Mouse (Mus musculus) erythroblast, adult 5-6 weeks (primary cell): ENCODE measurements around the gene Apip. TPM values are rescaled to one million over a fixed set of nuclear protein-coding genes. Genes with fewer than 3 reads are reported as not detected.

ENCODE experiments used
- ATAC-seq: replicated peaks from 2 replicates; pipeline ENCODE4 v1.8.0; 2016; ENCODE audit warnings: moderate number of reproducible peaks, mild to moderate bottlenecking, moderate TSS enrichment, inconsistent platforms; ENCODE audit not compliant: poor library complexity, low FRiP score, severe bottlenecking
- total RNA-seq, 2 experiments: library from RNA; stranded (forward) in 1 of 2; stranded (reverse) in 1 of 2; fragments of 150-400 nt in 1 of 2; fragments of 200-764, 138-1000 nt in 1 of 2; gene quantifications; 2 replicates each; pipeline versions ENCODE4 v1.2.3 to v1.2.4; 2015 to 2017; ENCODE audit warnings: low replicate concordance in 2 of 2

The Apip gene
- total RNA-seq, 2 experiments from 2014 or later: 21.2 to 38.2 TPM

GRCm38 (mm10) chr2:103088099-103088498 is 14.6 kb downstream of the Apip start:
- ATAC-seq: no peak

GRCm38 (mm10) chr2:103089521-103089920 is 16.0 kb downstream of the Apip start:
- no peak for ATAC-seq

GRCm38 (mm10) chr2:103102595-103102994 is 29.1 kb downstream of the Apip start:
- ATAC-seq: no peak

- no peak for ATAC-seq
Observed at GRCm38 (mm10) chr2:103106172-103106571, 32.7 kb downstream of the Apip start.

- ATAC-seq: no peak
Observed at GRCm38 (mm10) chr2:103111669-103112068, 38.2 kb downstream of the Apip start.

- no peak for ATAC-seq
Observed at GRCm38 (mm10) chr2:103117212-103117611, 43.7 kb downstream of the Apip start.

GRCm38 (mm10) chr2:103118324-103119196 is 45.1 kb downstream of the Apip start:
- peak; percentile 70 for ATAC-seq

- peak; percentile 94 for ATAC-seq
Observed at GRCm38 (mm10) chr2:103119197-103119854, 45.9 kb downstream of the Apip start.

- ATAC-seq: no peak
Observed at GRCm38 (mm10) chr2:103129676-103130075, 56.2 kb downstream of the Apip start.

GRCm38 (mm10) chr2:103131145-103131544 is 57.7 kb downstream of the Apip start:
- ATAC-seq: peak; percentile 43; the same call in 1 of the 2 replicates

GRCm38 (mm10) chr2:103138529-103139265 is 65.2 kb downstream of the Apip start:
- no peak for ATAC-seq

Other genes with a start within 250 kb of the Apip start
- 59.9 and 67.5 TPM in 2 replicates for gene Cd44, start 172.0 kb upstream of the Apip start, total RNA-seq (2015; ENCODE audit: low replicate concordance)
- gene Cd44, start 172.0 kb upstream of the Apip start, total RNA-seq (2017; ENCODE audit: low replicate concordance): 36.5 and 44.4 TPM in 2 replicates
- 6.5 and 8.3 TPM in 2 replicates for gene Pdhx, start 162 bp upstream of the Apip start, total RNA-seq (2015; ENCODE audit: low replicate concordance)
- gene Pdhx, start 162 bp upstream of the Apip start, total RNA-seq (2017; ENCODE audit: low replicate concordance): 5.5 and 8.9 TPM in 2 replicates
- gene Ehf, start 229.6 kb downstream of the Apip start, total RNA-seq (2015; ENCODE audit: low replicate concordance): not detected in 2 replicates
- not detected in 2 replicates for gene Ehf, start 229.6 kb downstream of the Apip start, total RNA-seq (2017; ENCODE audit: low replicate concordance)